Mouse (Mus musculus) fibroblast of lung, adult 2 months (primary cell): ENCODE results near the gene Trmu.
"Not testable (repeated sequence)": the region's sequence is repeated elsewhere in the genome, so short reads cannot be mapped to it uniquely, and the experiment has no call there.

Source experiments
- DNase-seq: peaks from one replicate; pipeline ENCODE4 v3.0.0-alpha.2; 2011; ENCODE audit warnings: low read depth

Trmu gene

GRCm38 (mm10) chr15:85878848-85879497 lies at the start of gene Trmu:
TSS of gene Trmu (plus strand) at chr15:85879312.
- DNase-seq, result peak; percentile 62

DNA sequence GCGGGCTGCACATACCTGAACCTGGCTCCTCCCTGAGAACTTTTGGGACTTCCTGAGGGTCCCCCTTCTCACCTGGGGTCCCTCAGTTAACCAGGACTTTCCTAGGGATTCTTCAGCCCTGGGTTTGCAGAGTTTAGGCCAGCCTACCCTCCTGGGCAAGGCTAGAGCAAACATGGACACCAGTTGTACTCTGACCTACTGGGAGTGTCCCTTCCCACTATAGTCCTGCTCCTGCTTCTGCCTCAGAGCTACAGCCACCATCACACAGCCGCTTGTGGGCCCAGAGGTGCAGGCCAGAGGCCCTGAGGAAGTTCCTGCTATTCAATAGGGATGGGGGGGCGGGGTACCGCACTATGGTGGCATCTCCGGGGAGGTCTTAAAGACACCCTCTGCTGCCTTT lies 49.6 kb upstream of the Trmu start:
- no peak for DNase-seq

- peak; percentile 45 for DNase-seq
Observed at GRCm38 (mm10) chr15:85831954-85832590, 47.0 kb upstream of the Trmu start, which contains the start of gene Ttc38. TSS of gene Ttc38 (plus strand) at chr15:85832306.

GRCm38 (mm10) chr15:85832599-85832998 lies 46.5 kb upstream of the Trmu start:
- DNase-seq, result no peak

GRCm38 (mm10) chr15:85835335-85835734 lies 43.8 kb upstream of the Trmu start:
- no peak for DNase-seq

- DNase-seq, result no peak
Observed at GRCm38 (mm10) chr15:85836887-85837286, 42.2 kb upstream of the Trmu start.

- no peak for DNase-seq
Observed at GRCm38 (mm10) chr15:85840983-85841382, 38.1 kb upstream of the Trmu start.

DNA sequence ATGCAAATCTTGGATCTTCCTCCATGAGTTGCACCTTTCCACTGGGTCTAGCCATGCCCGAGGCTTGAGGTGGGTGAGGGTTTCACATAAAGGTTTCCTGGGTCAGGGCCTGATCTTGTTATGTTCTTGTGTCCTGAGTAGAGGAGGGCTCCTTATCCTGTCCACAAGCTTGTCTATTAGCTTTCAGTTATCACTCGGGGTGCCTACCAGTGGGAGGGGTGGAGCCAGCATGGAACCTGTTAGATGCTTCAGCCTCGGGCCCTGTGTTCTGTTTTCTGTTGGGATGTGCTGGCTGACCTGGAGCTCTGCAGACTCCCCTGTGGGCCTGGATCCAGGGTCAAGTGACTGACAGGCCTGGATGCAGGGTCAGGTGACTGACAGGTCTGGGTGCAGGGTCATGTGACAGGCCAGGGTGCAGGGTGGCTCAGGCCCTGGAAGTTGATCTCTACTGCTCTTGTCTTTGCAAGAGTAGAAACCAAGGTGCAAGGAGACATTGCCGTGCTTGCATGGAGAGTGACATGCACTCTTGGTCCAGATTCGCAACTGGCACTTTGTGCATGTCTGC lies 37.2 kb upstream of the Trmu start:
- no peak for DNase-seq

- no peak for DNase-seq
Observed at GRCm38 (mm10) chr15:85845071-85845470, 34.0 kb upstream of the Trmu start.

DNA sequence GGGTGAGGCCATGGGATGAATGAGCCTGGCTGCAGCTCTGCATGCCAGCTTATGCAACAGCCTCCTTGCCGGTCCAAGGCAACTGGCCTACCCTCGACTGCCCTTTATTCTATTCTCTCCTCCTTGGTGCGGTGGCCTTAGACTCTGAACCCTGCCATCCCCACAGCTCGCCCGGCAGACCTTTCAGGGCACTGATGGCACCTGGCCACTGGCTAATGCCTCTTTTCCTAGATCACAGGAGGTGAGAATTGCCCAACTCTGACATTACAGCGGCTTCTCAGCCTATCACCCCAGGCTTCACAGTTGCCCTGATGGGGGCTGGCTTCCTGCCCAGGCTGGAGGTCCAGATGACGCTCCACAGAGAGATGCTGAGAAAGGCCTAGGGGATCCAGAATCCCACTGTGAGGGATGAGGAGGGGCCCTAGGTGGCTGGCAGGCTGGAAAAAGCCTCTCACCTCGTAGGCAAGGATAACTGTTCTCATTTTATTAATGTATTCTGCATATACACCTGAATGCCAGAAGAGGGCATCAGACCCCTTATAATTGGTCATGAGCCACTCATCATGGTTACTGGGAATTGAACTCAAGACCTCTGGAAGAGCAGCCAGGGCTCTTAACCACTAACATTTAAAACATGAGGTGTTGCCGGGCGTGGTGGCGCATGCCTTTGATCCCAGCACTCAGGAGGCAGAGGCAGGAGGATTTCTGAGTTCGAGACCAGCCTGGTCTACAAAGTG lies 27.3 kb upstream of the Trmu start:
- DNase-seq, result no peak

GRCm38 (mm10) chr15:85858980-85859489 lies 20.1 kb upstream of the Trmu start:
- no peak for DNase-seq

DNA sequence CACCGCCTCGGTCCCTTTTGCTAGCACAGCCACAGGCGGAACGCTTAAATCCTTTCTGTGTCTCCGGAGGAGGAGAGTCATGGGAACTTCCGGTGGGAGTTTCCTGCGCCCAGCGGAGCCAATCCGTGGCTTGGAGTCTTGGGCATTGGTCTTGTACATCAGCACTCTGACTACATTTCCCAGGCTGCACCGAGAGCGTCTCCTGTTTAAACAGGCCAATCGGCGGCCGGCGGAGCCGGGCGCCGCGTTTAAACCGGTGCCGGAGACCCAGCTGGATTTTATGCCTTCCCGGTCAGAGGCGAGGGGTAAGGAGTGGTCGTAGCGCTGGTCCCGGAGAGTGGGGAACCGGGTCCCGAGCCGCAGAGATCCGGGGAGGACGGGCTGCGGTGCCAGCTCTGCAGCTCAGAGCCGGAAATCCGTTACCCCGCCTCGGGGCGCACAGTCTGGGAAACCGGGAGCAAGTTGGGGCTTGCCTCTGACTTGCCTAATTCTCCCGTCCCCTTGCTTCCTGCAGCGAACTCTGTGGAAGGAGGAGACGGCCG lies 19.6 kb upstream of the Trmu start, which contains the start of gene Gtse1:
Gtse1 (plus strand) TSS at position 256 of the 542 bp plus-strand sequence.
- DNase-seq, result peak; percentile 92

- DNase-seq, result not testable (repeated sequence)
Observed at GRCm38 (mm10) chr15:85865913-85866312, 13.2 kb upstream of the Trmu start.

DNA sequence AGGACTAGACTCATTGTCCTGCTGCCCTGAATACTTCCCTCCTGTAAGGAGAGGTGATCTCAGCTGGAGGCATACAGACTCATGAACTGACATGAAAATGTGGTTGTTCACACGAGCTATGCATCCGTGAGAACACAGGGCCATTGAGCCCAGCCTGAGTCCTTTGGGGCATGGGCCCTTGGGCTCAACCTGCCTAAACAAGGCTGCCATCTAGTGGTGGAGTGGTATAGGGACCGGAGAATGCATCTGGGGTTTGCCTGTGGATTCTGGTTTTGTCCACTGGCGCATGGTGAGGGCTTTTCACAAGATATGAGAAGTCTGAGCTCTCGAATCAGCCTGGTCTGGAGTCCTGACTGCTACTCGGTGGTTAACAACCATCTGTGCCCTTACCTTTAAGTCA lies 11.4 kb upstream of the Trmu start:
- DNase-seq, result peak; percentile 28

- DNase-seq, result no peak
Observed at GRCm38 (mm10) chr15:85877336-85877735, 1.8 kb upstream of the Trmu start.

DNA sequence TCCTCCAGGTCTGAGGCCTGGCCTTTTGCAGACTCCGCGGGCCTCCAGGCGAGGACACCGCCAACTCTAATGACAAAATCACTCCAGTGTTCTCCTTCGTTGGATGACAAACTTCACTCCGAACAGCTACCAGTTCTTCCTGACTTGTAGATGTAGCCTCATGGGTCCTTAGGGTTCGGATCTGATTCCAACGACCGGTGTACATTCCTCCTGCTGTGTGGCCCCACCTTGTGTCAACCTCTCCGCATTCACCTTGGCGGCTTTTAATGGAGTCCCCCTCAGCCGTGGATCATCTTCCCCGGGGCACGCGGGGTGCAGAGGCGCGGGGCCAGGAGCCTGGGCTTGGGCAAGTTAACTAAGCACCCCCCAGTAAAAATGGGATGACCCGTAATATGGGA lies 385 bp downstream of the Trmu start:
- no peak for DNase-seq

DNA sequence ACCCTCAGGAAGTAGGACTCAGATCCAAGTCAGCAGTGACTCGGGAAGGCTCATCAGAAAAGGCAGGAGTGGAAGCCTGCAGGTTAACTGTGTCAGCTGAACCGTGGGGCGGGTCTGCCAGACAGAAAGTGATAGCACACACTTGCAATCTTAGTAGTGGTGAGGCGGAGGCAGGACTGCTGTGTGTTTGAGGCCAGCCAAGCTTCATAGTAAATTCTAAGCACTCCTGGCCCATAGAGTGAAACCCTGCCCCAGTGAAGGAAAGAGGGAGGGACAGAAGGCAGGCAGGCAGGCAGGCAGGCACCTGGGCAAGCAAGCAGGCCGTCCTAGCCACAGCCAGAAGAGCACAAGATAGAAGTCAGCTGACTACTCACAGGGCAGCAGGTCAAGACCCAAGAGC lies 6.5 kb downstream of the Trmu start:
- no peak for DNase-seq

GRCm38 (mm10) chr15:85889235-85889634 lies 10.1 kb downstream of the Trmu start:
- DNase-seq, result no peak

GRCm38 (mm10) chr15:85891971-85892370 lies 12.9 kb downstream of the Trmu start:
- DNase-seq, result no peak

DNA sequence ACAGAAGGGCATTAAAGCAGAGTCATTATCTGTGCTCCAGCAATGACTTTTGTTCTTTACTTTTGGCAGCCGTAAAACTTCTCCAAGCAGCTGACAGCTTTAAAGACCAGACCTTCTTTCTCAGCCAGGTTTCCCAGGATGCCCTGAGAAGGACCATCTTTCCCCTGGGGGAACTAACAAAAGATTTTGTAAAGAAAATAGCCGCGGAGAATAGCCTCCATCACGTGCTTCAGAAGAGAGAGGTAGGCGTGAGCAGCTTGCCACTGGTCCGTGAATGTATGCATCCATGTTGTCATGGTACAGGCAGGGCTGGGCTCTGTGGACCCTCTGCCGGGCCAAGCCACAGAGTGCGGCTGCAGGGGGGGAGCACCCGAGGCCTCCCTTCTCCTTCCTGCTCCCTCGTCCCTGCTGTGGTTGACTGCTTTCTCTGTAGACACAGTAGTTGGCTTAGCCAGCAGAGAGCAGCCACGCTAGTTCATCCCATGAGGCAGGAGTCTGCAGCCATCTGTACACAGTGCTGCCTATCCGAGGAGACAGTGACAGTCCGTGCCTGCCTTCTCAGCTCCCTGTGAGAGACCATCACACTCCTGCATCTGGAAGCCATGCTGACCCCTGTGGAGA lies 13.5 kb downstream of the Trmu start:
- no peak for DNase-seq

- DNase-seq, result no peak
Observed at GRCm38 (mm10) chr15:85893871-85894270, 14.8 kb downstream of the Trmu start.

- peak; percentile 39 for DNase-seq
Observed at GRCm38 (mm10) chr15:85896284-85896683, 17.2 kb downstream of the Trmu start.
